Mouse (Mus musculus) urinary bladder, adult 18-20 months (tissue): ENCODE data around the gene Ccng1.

Source experiments
- DNase-seq, 2 experiments: peaks; one replicate each; pipeline ENCODE4 v3.0.0; 2022; ENCODE audit warnings: low spot score in 2 of 2, mixed read lengths in 2 of 2

Ccng1 gene

GRCm38 (mm10) chr11:40755109-40755627 is at the start of gene Ccng1:
TSS of gene Ccng1 (minus strand) at chr11:40755311.
- peak; percentile 70 to 91 for DNase-seq

GRCm38 (mm10) chr11:40790307-40790706 is 35.2 kb upstream of the Ccng1 start:
- peak; percentile 8 to 30 for DNase-seq

- no peak for DNase-seq
These were observed 34.6 kb upstream of the Ccng1 start for GRCm38 (mm10) chr11:40789701-40790100.

- no peak for DNase-seq
These were observed 31.8 kb upstream of the Ccng1 start for GRCm38 (mm10) chr11:40786900-40787299.

GRCm38 (mm10) chr11:40784326-40784725 is 29.2 kb upstream of the Ccng1 start:
- DNase-seq: no peak

DNA sequence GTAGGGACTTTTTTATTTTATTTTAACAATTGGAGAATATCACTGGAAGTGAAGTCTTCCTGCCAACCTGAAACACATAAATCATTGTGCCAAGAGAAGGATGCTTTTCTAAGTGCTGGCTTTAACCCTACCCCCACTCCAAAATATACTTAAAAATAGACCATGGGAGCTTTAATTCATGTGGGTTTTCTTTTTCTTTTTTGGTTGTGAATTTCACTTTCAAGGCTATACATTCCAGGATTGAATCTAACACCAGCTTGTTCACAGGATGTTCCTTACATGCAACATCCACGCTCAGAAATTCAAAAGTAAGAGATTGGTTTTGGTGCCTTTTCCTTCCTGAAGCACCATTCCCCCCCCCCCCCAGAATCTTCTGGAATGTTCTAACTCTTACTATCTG is 28.2 kb upstream of the Ccng1 start:
- DNase-seq: no peak

GRCm38 (mm10) chr11:40781857-40782256 is 26.7 kb upstream of the Ccng1 start:
- no peak for DNase-seq

DNA sequence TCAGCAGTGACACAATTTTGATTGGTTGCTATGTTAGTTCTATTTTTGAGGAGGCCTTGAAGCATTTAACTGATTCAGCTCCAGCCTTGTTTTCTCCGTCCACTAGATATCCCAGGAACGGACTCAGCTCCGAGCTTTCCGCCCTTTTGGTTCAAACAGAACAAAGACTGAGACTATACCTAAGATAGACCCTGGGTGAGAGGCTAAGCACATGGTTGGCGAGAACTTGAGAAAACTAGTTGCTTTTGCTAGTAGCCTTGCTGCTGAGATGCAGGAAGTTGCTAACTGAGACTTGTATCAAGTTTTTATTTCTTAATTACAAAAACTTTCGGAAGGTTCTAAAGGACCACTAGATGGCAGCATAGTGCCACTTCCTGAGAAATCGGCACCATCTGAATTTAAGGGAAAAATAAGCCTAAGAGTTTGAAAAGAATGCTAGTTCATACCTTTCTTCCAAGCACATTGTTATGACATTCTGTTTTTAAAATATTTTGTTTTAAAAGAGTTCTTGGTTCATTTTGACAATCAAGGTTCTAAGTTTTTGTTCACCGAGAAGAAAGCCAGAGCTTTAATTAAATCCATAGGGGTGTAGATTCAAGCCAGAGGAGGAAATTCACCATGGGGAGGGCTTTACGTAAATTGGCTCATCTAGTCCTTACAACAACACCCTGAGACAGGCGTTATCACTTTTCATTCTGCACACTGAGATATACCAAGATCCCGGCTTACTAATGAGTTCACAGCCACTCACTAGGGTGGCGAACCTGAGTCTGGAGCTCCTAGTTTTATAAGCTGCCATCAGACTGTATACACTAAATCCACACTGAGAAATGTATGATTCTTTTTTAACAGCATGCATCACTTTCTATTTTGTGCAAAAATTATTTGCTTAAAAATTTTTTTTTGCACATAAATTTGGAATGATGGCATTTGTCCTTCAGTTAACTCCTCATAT is 20.5 kb upstream of the Ccng1 start:
- DNase-seq: no peak

DNA sequence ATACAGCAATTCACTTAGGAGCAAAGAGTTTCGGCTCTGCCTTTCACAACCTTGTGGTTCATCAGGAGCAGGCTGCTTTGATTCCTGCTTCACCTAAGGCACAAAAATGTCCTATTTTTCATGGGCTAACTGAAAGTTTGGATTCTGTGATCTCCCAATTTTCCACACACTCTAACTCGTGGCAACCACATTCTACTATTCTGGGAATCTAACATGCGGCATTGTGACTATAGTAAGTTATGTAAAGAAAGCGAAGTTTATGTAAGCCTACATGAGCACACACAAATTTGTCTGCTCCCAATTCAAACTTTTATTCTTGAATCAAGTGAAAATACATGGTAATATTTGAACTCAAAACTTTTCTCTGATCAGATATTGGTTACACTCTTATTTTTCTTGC is 9.6 kb upstream of the Ccng1 start:
- no peak for DNase-seq

DNA sequence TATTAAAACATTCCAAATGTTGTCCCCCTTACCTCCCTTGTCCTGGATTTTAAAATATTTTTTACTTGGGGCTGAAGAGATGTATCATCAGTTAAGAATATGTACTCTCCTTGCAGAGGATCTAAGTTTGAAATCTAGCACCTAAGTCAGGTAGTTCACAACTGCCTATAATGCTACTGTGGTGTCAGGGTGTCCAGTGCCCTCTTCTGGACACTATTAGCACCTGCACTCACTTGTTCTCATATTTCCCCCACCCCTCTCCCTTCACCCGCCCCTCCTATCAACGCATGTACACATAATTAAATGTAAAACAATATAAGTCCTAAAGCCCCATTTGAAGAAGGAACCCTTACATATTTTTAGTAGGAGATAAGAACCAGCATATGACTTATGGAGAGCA is 8.3 kb upstream of the Ccng1 start:
- DNase-seq: no peak

GRCm38 (mm10) chr11:40759896-40760295 is 4.8 kb upstream of the Ccng1 start:
- DNase-seq: no peak

- no peak for DNase-seq
These were observed 857 bp upstream of the Ccng1 start for GRCm38 (mm10) chr11:40755968-40756367.

DNA sequence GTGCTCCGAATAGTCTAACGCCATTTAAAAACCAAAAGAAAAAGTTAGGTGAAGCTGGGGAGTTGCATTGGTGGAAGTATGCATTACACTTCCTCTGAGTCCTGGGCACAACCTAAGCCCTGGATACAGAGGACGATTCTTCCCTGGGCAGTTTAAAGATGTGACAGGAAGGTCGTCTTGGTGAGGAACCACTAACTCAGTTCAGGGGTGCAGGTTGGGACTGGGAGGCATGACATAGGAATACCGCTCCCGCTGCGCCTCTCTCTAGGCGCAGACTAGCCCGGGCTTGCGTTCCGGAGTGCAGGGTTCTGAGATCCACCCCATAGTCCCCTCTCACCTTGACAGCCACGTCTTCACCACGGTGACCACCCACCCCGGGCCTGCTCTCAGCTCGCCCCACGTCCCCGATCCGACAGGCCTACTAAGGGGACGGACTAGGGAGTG is 425 bp downstream of the Ccng1 start:
- DNase-seq: no peak

GRCm38 (mm10) chr11:40753836-40754235 is 1.3 kb downstream of the Ccng1 start:
- no peak for DNase-seq

DNA sequence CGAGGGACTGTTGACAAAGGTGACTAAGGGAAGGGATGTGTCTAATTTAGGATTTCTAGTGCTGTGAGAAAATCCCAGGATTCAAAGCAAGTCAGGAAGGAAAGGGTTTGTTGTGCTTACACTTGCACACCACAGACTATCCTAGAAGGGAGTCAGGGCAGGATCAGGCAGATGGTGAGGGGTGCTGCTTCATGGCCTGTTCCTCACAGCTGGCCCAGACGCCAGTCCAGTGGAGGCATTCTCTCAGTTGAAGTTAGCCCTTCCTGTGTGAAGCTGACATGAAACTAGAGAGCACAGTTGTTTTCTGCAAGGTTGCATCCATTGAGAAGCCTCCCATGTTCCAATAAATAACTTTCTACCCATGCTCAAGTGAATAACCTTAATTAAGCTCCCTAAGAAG is 7.4 kb downstream of the Ccng1 start:
- DNase-seq: no peak

- DNase-seq: no peak
These were observed 8.8 kb downstream of the Ccng1 start for GRCm38 (mm10) chr11:40746361-40746760.

DNA sequence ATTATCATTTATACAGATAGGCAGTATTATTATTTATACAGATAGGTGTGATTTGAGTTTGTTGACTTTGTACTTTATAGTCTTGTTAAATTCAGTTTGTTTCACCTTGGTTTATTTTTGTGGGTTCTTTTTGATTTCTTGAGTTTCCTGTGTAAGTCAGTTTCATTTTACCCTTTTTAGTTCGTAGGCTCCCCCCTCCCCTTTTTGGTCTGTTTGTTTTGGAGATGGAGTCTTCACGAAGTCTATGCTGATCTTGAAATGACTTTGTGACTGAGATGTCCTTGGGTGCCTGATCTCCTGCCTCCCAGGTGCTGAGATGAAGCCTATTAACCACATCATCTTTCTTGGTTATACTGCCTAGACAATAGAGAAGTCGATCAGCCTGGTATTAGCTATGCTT is 10.8 kb downstream of the Ccng1 start:
- no peak for DNase-seq

DNA sequence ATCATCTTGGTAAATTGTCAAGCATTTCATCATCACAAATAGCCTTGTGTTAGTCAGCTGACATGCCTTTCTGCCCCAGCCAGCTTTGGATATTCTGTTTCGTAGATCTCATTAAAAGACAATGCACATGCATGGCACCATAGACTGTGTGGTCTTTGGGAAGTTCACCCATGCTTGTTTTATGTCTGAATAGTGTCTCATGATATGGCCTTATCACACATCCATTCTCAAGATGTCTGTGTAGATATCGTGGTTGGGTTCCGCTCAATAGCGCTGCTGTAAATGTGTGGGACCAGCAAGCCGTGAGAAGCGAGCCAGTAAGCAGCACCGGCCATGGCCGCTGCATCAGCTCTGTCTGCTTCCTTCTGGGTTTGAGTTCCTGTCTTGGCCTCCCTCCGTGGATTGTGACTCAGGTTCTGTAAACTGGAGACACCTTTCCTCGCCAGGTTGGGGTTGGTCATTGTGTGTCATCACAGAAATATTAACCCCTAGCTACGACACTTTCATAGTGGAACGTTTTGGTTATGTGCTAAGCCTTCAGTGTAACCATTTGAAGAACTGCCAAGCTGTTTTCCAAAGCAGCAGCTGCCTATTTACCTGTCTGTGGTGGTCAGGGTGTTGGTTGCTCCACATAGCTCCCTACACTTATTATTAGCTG is 13.4 kb downstream of the Ccng1 start:
- no peak for DNase-seq

DNA sequence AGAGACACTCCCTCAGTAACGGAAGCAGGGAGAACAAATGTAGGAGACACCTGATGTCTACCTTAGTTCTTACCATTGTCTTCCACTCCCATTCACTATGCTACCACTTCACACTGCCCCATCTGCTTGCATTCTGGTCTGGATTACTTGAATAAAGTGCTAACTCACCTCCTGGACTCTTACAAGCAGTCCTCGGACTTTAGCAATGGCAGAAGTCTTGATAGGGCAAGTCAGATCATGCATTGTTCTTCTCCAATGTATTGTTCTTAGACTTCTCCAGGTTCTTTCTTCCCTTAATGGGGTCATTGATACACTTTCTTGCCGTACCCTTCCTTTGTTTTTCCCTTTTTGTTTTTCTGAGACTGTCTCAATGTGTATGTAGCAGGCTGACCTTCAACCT is 17.7 kb downstream of the Ccng1 start:
- no peak for DNase-seq

DNA sequence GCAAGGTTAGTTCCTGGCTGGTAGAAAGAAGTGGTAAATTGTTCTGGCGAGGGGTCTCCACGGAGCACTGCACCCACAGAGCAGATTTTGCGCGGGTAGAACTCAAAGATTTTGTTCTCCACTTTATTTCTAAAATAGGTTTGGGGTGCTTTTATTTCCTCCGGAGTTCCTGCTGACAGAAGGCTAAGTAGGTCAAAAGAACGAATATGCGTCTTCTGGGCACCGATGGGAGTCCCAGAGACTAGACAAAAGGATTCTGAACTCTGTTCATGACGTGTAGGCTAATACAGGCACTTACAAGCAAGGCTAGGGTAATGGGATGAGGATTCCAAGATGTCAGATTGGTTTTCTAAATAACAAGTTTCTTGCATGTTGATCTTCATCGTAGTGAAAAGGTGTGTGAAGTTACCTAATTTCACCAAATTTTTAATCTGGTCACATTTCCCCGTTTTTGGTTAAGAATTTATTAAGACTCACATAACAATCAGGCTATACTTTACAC is 20.8 kb downstream of the Ccng1 start:
- DNase-seq: no peak

DNA sequence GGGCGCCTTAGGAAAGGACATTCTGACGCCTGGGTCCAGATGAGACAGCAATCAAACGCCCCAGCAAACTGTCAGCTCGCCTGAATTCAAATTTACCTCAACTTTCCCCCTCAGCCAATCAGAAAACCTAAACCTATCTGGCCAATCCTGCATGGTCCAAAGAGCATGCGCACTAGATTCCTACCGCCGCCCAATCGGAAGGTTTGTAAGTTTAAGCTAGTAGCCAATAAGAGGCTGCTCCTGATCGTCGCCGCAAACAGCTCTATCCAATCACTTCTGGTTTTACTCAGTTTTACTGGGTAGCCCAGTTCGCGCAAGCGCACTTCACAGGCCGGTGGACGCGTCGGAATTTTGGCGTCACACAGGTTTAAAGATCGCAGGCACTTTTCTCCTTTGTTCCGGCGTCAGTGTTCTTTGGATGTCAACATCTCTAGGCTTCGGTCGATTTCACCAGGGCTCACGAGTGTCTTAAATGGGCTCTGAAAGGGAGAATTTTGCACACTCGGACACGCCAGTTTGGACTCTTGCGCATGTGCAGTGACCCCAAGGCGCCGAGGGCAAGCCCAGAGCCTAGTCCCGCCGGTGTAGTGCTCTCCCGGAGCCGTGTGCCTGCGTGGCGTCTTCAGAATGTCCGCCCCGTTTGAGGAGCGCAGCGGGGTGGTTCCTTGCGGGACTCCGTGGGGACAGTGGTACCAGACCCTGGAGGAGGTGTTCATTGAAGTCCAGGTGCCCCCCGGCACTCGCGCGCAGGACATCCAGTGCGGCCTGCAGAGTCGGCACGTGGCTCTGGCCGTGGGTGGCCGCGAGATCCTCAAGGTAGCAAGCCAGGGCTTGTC is 21.6 kb downstream of the Ccng1 start, which contains the start of the genes Hmmr and Nudcd2:
TSS of gene Hmmr (minus strand) at position 84 of the 836 bp plus-strand sequence.
TSS of gene Nudcd2 (plus strand) at position 329 of the 836 bp plus-strand sequence.
- peak; percentile 84 to 89 for DNase-seq

GRCm38 (mm10) chr11:40732997-40733338 is 22.1 kb downstream of the Ccng1 start:
- DNase-seq: no peak
